Comparison of ENCODE assay signal across 15 mouse cellular contexts in the genomic region with DNA sequence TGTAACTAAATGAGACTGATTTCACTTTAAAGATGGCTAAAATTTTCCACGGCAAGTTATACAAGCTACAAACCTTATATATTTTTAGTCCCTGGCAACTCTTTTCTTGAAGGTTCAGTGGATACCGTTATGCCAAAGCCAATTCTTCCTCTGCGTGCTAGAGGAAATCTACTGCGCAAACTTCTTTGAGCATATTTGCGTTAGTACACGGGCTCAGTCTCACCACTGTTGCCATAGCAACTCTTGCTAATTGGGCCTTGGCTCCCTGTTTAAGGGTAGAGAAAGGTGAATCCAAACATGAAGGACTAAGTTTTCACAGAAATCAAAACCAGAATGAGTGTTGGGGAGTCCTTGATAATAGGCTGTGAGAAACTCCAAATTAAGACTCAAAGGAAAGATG.
DNase-seq lines count a peak whose midpoint lies in the region; ATAC-seq and TF ChIP-seq lines count a peak whose summit lies in the region.
"Had no signal": no experiment of that assay in that cellular context is flagged by ENCODE, and none has a peak within 500 bp of the region (broad histone marks: within the 10 kb centered on the region; RNA-seq: fewer than 3 reads in every experiment).

No protein-coding gene starts in this region.

- no peaks in the 10 kb centered on the region for H3K9me3 ChIP-seq in hindbrain, postnatal 0 days (ENCODE audit: low read length)
- H3K9me3 ChIP-seq in hindbrain, embryonic 12.5 days (replicated peaks), result no peaks in the 10 kb centered on the region; the same call in 1 of the 2 replicates
- H3K9me3 ChIP-seq: limb, embryonic 12.5 days; liver, embryonic 15.5 days had no signal

- TF ChIP-seq CTCF in hindbrain, postnatal 0 days (IDR thresholded peaks at IDR 0.05; ENCODE audit: low read depth), result no peak

- no peak overlapping the region for H3K4me2 ChIP-seq in hindbrain, postnatal 0 days (ENCODE audit: low read depth, low read length)
- no peak overlapping the region for H3K4me2 ChIP-seq in hindbrain, embryonic 12.5 days (replicated peaks)
- H3K4me2 ChIP-seq: embryonic facial prominence, embryonic 13.5 days; limb, embryonic 12.5 days; liver, embryonic 15.5 days had no signal

- no peak overlapping the region for H3K4me3 ChIP-seq in hindbrain, postnatal 0 days (ENCODE audit: low read length)
- H3K4me3 ChIP-seq in hindbrain, embryonic 12.5 days, result no peak overlapping the region
- H3K4me3 ChIP-seq: embryonic facial prominence, embryonic 13.5 days; limb, embryonic 12.5 days; liver, embryonic 15.5 days had no signal

- WGBS in hindbrain, postnatal 0 days, result 55% methylated on average over 6 of the region's 6 CpGs
- WGBS in hindbrain, embryonic 12.5 days, result 82% methylated on average over 6 of the region's 6 CpGs

- peak; percentile 17 for DNase-seq in embryo, embryonic 11 days
- DNase-seq in embryo, embryonic 10 days (ENCODE audit: low spot score), result no peak
- DNase-seq in hindbrain, postnatal 0 days (ENCODE audit: low spot score), result peak; percentile 78
- peak; percentile 73 for DNase-seq in right cerebral cortex, adult 18-20 months
- no peak for DNase-seq in right cerebral cortex, postnatal 4 days
- peak; percentile 34 to 56 for DNase-seq in right cerebral cortex, postnatal 36 days (ENCODE audit: low spot score in 2 of 2)
- DNase-seq: cerebellum, adult 9-11 months; lung, postnatal 36 days; spleen, adult 18-20 months; thymus, postnatal 4 days had no signal

- no peaks in the 10 kb centered on the region for H3K36me3 ChIP-seq in hindbrain, postnatal 0 days (ENCODE audit: insufficient read depth, low read length)
- no peaks in the 10 kb centered on the region for H3K36me3 ChIP-seq in hindbrain, embryonic 12.5 days
- H3K36me3 ChIP-seq: embryonic facial prominence, embryonic 13.5 days; limb, embryonic 12.5 days; liver, embryonic 15.5 days had no signal

- H3K27me3 ChIP-seq in hindbrain, postnatal 0 days (ENCODE audit: insufficient read depth, low read length), result no peaks in the 10 kb centered on the region
- H3K27me3 ChIP-seq in hindbrain, embryonic 12.5 days, result no peaks in the 10 kb centered on the region
- H3K27me3 ChIP-seq: embryonic facial prominence, embryonic 13.5 days; limb, embryonic 12.5 days; liver, embryonic 15.5 days had no signal

- no peaks in the 10 kb centered on the region for H3K4me1 ChIP-seq in hindbrain, postnatal 0 days (ENCODE audit: insufficient read depth, low read length)
- no peaks in the 10 kb centered on the region for H3K4me1 ChIP-seq in hindbrain, embryonic 12.5 days

- no peak for ATAC-seq in hindbrain, postnatal 0 days
- ATAC-seq in hindbrain, embryonic 12.5 days (ENCODE audit: low FRiP score), result no peak
- ATAC-seq in cerebellum, adult (ENCODE audit: insufficient number of reproducible peaks, low FRiP score, low TSS enrichment), result no peak

- no peak overlapping the region for H3K9ac ChIP-seq in hindbrain, postnatal 0 days (replicated peaks; ENCODE audit: low read length)
- no peak overlapping the region for H3K9ac ChIP-seq in hindbrain, embryonic 12.5 days
- H3K9ac ChIP-seq: embryonic facial prominence, embryonic 13.5 days; limb, embryonic 12.5 days; liver, embryonic 15.5 days had no signal

- no peak overlapping the region for H3K27ac ChIP-seq in hindbrain, postnatal 0 days
- H3K27ac ChIP-seq in hindbrain, embryonic 12.5 days, result no peak overlapping the region
- H3K27ac ChIP-seq: embryonic facial prominence, embryonic 13.5 days; limb, embryonic 12.5 days; liver, embryonic 15.5 days had no signal

Comparison
In these comparisons a context has a peak if more than half of its experiments do, and no peak if none do; other contexts are left out.
1. DNase-seq: peak in embryo, embryonic 11 days (single experiment), hindbrain, postnatal 0 days (single experiment), right cerebral cortex, adult 18-20 months (single experiment) and right cerebral cortex, postnatal 36 days (2 of 2); none in embryo, embryonic 10 days (single experiment) and right cerebral cortex, postnatal 4 days (single experiment).